Mouse (Mus musculus): ENCODE results near the gene Tfrc. TPM values are rescaled to one million over a fixed set of nuclear protein-coding genes. Genes with fewer than 3 reads are reported as not detected.

The Tfrc gene
- 10 to 100 TPM; 57.2 to 75.8 TPM for total RNA-seq (2021)
- long read RNA-seq, experiment 1, partial matches to known transcripts = 1 of 3 reads
- long read RNA-seq, experiment 1, other reads (novel, unspliced or antisense) = 2 of 3 reads
- long read RNA-seq, experiment 2, full-length matches to known transcripts = 11 of 14 reads
- long read RNA-seq, experiment 2, partial matches to known transcripts = 3 of 14 reads
- long read RNA-seq, experiment 2, other reads (novel, unspliced or antisense) = 0 of 14 reads

DNA sequence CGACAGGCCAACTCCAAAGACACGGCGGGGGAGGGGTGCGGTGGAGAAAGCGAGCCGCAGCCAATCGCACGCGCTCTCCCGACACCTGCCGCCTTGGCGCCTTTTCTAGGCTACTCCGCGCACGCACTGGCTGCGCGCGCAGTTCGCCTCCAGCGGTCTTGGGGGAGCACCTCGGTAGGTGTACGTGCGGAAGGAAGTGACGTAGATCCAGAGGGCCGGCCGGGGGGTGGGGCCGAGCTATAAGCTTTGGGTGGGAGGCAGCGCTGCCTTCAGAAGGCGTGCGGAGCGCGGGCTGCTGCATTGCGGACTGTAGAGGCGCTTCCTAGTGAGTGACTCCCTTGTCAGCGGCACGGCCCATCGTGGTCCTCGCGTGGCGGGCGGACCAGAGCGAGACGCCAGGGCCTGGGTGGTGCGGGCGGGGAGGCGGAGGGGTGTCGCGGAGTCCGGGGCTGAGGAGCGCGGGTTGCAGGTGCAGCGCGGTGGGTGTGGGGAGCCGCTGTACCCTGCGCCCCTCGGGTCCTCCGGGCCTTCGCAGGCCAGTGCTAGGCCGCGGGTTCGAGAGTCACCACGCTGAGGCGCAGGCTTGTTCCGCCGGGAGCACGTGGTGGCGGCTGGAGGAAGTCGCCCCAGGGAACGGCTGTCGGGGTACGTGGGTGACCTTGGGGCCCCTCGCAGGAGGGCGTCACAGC is at the start of gene Tfrc:
Tfrc (plus strand) TSS at position 209 of the 689 bp plus-strand sequence.
- peak; percentile 84 to 92 for DNase-seq (ENCODE audit: low spot score in 2 of 2)

DNA sequence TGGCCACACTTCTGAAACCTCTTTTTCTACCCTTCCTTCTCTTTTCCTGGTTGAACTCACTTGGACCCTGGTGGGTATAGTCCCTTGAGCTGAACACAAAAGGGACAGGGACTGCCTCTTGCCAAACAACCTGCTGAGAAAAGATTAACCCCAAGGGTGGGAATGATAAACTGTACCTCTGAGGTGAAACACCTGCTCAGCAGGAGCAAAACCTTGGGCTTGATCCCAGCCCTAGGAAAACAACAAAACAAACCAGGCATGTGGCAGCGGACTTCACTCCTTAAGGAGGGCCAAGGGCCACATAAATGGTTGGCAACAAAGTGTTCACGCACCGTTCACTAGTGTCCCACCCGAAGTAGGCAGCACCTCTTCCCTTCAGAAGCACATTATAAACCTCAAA is 49.2 kb upstream of the Tfrc start:
- no peak for DNase-seq (ENCODE audit: low spot score in 2 of 2)

DNA sequence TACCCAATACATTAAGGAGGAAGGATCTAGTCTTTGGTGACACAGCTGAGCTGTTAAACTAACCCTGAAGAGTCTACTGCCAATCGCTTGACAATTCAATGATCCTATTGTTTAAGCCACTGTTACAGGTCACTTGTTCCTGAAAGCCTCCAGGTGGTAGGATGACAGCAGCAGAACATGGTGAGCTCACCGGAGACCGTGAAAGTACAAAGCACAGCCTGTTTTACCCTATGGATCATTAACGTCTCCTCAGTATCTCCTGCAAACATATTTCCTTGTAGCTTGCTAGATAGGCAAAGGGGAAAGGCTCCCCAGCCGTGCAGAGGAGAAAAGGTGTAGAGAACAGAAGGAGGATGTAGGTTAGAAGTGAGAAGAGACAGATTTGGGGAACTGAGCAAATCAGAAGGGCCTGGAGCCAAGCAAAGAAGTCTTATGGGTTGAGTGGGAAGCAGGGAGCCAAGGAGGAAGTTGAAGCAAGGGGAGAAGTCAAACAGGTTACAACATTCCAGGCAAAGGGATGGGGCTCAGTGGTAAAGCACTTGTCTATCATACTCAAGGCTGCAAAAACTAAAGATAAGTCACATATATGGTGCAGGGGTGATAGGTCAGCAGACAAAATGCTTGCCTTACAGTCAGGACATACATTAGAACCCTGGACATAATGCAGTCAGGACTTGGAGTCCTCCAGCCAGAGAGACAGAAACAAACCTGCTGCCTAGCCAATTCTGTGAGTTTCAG is 45.5 kb upstream of the Tfrc start:
- DNase-seq (ENCODE audit: low spot score in 2 of 2) = no peak

DNA sequence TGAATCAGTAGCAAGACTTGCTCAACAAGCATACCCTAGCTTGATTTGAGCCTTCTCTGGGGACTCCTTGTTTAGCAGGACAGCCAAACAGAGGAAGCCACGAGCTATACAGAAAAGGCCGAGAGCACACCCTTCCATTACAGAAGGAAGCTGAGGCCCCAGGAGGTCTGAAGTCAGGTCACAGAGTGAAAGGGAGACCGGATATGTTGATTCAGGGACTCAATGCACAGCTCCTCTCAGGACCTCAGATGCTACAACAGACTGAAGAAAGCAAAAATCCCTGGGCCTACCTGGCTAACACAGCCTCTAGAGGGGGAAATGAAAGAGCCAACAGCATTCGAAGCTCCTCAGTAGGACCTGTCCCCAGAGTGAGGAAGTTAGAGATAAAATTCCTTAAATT is 41.4 kb upstream of the Tfrc start:
- DNase-seq (ENCODE audit: low spot score in 2 of 2) = no peak

DNA sequence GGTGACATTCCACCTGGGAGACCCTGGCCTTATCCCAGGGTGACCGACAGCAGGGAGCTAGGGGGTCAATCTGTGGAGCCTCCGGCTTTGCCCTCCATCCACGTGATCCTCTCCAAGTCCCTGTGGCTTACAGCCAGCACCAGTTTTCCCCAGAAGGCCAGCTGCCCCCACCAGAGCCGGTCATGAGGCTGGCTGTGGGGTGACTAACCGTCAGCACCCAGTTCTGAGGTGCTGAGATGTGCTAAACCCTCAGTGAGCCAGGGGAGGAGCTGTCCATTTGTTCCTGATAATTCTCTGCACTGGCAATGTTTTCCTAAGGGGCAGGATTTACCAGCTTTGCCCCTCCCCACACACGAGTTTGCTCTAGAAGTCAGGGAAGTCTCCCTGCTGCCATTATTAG is 40.3 kb upstream of the Tfrc start:
- no peak for DNase-seq (ENCODE audit: low spot score in 2 of 2)

DNA sequence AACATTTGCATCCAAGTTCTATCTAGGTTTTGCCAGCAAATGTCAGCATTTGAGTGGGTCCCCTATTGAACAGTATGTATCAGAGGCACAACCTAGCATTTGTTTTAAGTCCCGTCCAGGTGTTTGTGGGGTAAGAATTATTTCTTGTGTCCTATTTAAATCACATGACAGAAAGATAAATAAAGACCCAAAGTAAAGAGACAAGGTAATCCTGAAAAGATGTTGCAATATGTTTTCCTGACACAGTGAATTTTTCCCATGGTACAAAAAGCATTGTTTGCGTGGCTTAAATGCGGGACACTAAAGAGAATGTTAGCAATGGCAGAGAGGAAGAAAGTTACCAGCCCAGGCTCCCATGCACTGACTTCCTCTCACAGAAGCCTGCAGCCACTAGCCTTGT is 38.7 kb upstream of the Tfrc start:
- DNase-seq (ENCODE audit: low spot score in 2 of 2) = no peak

DNA sequence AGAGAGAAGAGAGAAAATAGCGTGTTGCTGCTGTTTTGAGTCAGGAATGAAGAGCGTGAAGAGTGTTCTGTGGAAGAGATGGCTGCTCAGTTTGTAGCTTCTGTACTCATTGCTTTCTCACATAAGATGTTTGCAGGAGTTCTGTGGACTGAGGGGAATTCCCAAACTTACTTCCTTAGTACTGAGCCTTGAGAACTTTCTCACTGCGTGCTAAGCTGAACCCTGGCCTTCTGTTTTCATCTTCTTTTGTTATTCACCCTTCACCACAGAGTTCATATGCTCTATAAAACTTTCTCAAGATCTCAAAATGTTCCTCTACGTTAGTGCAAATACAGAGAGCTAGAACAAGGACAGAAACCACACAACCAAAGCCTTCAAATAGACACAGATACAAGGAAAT is 36.2 kb upstream of the Tfrc start:
- no peak for DNase-seq (ENCODE audit: low spot score in 2 of 2)

DNA sequence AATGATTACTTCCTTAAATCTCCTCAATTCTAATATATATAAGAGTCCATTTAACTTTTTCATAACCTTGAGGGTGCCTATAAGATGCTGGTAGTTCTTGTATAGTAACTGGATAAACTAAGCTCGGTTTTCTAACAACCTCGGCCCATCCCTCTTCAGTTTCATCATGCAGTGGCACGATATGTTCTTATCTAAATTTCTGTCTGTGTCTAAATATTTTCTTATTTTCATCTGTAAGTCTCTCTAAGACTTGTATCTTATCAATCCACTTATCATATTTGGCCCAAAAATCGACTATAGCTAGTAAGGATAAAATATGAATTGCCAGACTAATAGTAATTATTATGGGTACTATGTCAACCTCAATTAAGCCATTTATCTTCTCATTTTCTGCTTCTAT is 22.2 kb upstream of the Tfrc start:
- DNase-seq (ENCODE audit: low spot score in 2 of 2) = no peak

DNA sequence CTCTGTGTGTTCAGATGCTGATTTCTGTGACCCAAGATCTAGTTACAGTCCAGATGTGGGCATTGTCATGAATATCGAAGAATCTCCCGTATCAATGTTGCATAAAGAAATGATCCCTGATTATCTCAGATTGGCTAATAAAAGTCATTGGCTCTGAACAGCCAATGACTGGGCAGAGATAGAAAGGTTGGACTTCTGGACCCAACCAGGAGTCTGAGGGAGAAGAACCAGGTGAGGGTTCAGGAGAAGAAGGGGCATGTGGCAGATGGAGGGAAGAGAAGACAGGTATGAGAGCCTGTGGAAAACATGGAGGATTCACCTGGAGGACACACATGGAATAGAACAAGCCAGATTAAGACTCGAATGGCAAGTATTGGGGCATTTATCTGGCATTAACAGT is 20.2 kb upstream of the Tfrc start:
- no peak for DNase-seq (ENCODE audit: low spot score in 2 of 2)

DNA sequence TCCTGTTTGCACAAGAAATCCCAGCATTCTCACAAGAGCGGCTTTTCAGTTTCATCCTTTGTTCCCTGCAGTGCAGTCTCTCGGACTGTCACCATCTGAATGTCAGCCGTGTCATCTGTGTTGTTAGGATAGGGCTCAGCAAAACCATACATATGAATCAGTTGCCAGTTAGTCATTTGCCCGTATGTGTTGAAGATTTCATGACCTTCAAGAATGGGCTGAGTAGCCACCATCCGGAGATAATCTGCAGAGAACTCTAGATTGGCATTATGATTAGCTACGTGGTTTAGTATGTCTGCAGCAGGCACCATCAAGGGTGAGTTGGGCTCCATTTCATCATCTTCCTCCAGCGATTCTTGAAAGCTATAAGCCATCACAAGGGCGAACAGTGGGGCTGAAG is 17.2 kb upstream of the Tfrc start:
- no peak for DNase-seq (ENCODE audit: low spot score in 2 of 2)

DNA sequence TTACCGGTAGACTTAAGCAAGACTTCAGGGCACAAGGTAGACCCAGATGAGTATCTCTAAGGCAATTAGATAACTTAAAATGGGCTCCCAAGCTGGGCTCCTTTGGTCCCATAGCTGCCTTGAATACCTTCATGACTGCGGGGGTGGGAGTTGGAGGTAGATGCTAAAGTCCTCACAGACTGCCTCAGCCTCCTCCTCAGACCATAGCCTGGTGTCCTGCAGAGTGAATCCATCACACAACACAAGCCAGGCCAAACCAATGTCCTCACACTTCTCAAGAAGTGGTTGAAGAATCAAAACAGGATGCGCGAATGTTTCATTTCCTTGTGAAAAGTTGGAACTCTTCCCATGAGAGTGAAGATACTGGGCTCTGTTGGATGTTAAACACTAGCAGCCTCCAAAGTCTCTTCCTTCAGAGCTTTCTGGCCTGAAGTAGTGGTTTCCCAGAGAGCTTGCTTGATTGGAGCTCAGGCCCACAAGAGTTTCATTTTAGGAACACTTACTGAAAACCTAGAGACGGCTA is 15.4 kb upstream of the Tfrc start:
- DNase-seq (ENCODE audit: low spot score in 2 of 2) = no peak

DNA sequence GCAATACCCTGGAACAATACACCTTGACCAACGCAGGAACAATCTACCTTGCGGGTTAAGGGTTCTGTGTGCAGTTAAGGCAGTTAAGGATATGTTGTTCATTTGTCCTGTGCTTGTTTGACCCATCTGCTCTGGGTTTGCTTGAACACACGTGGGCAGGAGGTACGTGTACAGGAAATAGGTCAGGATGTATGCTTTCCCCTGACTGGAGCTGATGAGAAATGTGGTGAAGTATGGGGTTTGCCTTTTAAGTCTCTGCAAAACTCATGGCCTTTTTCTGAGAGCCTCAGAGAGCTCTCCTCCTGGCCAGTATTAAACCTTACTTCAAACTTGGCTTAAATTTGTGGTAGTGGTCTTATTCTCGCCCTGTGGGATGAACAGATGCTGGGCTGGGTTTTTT is 14.8 kb upstream of the Tfrc start:
- no peak for DNase-seq (ENCODE audit: low spot score in 2 of 2)

DNA sequence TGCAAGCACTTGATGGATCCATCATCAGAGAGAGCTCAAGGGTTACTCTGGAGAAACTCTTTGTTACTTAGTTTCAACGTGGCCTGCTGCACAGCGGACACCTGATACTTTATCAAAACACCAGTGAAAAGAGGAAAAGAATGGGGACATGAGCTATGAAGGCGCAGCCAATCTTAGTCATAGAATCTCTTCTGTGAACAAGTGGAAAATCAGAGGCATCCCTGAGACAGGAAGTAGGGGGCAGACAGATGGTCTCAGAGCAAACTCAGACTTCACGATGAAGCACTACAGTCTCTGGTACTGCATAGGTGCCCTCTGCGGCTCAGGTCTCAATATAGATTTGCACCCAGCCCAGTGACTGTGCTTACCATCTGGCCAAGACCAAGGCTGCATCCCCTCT is 14.0 kb upstream of the Tfrc start:
- DNase-seq (ENCODE audit: low spot score in 2 of 2) = no peak

DNA sequence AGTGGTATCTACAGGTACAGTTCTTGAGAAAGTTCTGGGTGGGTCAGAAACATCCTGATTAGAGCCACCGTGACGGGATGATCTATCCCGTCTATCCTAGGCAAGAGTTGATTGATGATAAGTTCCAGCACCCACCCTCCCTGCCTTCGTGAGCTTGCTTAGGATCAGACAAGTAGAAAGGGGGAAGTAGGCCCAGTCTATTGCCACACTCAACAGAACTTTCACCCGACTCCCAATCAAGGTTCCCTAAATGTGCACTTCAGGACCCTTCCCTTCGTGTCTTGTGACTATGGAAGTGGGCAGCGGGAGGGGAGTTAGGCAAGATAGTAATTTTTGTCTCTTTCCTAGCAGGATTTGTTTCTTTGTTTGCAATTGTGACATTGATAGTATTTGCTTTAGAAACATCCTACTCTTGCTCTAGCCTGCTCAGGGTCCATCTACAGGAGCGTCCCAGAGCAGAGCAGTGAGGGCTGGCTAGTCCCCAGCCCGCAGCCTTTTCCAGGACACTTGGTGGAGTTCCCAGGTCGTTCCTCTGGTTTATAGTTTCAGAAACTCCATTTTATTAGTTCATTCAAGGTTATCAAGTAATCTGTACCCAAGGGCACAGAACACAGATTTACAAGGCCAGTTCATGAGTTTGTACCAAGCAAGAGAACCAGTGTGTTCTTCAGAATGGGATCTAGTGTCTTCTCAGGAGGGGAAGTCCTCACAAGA is 13.4 kb upstream of the Tfrc start:
- DNase-seq (ENCODE audit: low spot score in 2 of 2) = no peak

DNA sequence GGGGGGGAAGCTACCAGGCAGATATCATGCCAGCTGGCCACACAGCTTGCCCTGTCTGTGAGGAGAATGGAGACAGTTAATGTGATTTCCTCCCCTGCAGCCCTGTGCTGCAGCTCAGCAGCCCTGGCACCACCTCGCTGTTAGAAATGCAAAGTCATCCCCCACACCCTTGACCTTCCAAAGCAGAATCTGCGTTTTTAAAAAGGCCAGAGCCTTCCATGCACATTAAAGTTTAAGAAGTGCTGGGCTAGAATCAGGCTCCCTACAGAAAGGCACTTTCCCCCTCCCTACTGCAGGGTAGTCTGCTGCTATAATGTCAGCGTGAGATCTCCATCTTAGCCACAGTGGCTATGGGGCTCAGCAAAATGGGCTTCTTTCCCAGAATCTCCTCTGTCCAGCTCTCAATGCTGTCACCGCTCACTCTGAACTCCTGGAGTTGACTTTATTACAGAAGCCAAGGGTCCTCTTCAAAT is 10.8 kb upstream of the Tfrc start:
- no peak for DNase-seq (ENCODE audit: low spot score in 2 of 2)

DNA sequence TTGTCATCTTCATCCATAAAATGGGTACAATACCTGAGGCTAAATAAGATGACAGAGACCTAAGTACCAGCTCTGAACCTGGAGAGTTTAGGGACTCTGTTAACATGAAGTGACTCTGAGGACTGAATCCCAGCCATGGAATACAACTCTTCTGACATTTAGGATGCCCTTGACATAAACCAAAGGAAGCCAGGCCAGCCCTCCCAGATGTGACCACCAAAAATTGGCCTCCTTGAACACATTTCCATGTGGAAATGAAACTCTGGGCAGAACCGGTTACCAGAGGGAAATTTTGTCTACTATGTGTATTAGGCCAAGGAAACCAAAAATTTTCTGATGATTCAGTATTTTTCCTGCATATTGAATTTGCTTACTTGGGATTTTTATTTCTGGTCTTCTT is 9.6 kb upstream of the Tfrc start:
- no peak for DNase-seq (ENCODE audit: low spot score in 2 of 2)

DNA sequence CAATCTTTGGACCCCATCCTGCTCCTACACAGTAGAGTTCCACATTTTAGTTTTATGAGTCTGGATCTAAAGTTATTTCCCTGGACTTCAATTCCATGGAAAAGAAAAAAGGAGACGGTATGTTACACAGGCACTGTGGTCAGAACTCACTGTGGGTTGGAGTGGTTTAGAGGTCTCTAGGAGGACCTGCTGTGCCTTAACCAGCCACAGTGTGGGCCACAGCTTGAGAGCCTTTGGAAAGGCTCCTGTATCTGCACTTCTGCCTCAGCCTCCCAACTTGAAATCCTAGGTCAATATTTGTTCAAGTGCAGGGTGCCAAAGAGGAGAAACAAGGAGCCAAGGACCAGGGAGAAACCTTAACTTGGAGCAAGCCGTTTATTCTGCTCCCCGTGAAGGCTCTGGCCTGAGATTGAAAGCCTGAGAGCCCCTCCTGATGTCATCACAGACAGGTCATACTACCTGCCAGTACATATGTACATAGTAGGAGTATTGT is 6.5 kb upstream of the Tfrc start:
- no peak for DNase-seq (ENCODE audit: low spot score in 2 of 2)

DNA sequence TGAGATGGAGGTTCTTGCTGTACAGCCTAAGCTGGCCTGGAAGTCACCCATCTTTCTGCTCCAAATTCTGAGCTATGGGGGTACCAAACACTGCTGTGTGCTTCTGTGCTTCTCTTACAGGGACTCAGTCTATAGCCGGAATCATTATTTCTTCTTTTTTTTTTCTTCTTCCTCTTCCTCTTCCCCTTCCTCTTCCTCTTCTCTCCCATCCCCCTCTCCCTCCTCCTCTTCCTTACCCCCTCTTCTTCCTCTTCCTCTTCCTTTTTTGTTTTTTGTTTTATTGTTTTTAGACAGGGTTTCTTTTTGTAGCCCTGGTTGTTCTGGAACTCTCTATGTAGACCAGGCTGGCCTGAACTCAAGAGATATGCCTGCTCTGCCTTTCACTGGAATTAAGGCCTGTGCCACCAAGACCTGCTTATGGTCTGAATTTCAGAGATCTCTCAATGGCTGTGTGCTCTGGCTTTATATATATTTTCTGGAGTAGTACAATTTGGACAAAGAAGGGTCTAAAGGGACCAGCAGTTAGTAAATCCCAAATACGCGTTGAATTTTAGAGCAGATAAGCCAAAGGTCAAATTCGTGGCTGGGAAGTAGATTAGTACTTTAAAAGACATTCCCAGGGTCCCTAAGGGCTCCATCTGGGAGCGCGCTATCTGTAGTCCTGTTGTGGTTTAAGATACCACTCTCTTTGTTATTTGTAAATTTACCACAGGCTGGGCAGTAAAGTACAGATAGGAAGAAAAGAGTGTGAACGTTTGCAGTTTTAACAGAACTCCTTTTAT is 967 bp upstream of the Tfrc start:
- DNase-seq (ENCODE audit: low spot score in 2 of 2) = no peak

DNA sequence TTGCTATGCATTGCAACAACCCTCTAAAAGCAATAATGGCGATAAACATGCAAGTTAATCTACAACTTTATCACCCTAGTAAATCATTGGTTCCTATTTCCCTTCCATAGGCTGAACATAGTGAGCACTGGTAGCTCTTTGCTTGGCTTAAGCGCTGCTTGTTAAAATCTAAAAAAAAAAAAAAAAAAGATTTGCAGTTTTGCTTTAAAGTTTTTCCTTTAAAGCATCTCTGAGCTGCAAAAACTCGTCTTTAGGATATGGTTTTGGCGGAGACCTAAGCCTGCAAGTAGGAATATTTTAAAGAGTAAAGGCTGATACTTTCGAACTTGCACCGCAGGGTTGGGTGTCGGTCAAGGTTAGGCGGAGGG is 392 bp upstream of the Tfrc start:
- no peak for DNase-seq (ENCODE audit: low spot score in 2 of 2)

DNA sequence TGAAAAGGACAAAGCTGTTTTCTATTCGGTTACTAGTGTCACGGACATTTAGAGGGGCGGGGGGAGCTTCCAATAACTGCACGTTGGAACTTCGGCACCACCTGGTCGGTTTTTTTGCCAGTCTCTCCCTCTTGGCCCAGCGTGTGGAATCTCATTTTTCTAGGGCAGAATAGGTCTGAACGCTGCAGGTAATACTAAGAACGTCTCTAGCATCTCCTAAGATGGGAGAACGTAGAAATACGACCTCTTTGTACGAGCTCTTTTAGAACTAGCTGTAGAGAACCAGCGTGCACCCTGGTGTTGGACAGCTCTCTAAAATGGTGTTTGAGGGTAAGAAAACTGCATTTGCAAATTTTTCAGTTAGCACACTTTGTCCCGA is 670 bp downstream of the Tfrc start:
- DNase-seq (ENCODE audit: low spot score in 2 of 2) = no peak

Data from adrenal gland, postnatal 4 days (tissue).